Mouse (Mus musculus): ENCODE data around the gene Filip1l. TPM values are rescaled to one million over a fixed set of nuclear protein-coding genes. Genes with fewer than 3 reads are reported as not detected.

The Filip1l gene
- total RNA-seq, 1 experiment, result 7.4 TPM

DNA sequence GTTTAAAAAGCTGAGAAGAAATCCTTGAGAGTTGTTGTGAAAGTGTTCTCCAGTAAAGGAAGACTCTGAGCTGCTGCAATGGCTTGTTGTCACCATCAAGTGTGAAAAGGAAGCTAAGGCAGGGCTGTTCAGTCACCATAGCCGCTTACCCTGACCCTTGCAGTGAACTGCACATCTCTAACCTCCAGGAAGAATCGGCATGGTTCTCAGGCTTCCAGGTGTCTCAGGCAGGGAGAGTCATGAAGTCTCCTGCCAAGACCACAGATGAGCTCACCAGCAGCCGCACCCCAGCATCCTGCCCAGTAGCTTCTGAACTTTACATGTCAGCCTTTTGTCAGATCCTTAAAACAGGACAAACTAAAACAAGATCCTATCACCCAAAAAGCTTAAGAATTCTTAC, 213.3 kb downstream of the Filip1l start:
- in situ Hi-C loops (cut with MboI; ENCODE audit: low sequenced_read_pairs in 2 of 2, unreplicated experiment in 2 of 2), result no loop called here
- TF ChIP-seq ZC3H11A (IDR thresholded peaks at IDR 0.05; ENCODE audit: borderline replicate concordance, low read depth, low read length) (no peak), CHD2 (IDR thresholded peaks at IDR 0.05; ENCODE audit: low read depth, low read length) (no peak), HCFC1 (IDR thresholded peaks at IDR 0.05; ENCODE audit: borderline replicate concordance, insufficient read depth, low read length) (no peak), ZNF384 (IDR thresholded peaks at IDR 0.05; ENCODE audit: low read depth, low read length) (no peak), MAFK (IDR thresholded peaks at IDR 0.05; ENCODE audit: insufficient read depth, low read depth, low read length) (no peak)

DNA sequence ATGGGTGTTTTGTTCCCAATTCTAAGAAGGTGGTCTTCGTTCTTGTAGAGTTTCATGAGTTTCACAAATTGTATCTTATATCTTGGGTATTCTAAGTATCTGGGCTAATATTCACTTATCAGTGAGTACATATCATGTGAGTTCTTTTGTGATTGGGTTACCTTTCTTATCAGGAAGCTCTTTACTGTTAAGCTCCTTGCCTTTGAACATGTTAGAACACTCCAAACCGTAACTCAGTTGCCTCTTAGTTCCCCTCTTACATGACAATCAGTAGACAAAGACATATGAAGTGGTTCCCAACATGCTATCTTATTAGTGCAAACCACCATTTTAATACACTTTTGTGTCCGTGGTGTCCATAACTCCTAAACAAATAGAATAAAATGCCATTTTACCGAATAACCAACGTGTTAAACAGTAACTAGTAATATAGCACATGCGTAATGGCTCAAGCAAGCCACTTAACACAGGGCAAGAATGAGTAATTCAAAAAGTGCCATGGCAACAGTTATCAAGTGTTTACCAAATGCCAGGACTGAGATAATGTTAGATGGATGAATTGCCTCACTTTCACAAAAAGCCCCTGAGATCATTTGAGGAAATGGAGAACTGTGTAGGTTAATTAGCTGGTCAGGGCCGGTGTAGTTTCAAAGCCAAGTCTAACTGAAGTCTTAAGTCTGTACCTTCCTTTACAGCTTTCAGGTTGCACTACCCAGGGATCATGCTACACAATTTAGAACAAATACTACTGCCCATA, 215.9 kb downstream of the Filip1l start:
- H3K36me3 ChIP-seq (ENCODE audit: control insufficient read depth, insufficient read depth, low read length, poor library complexity, severe bottlenecking), result no peaks in the 10 kb centered on the region
- H3K4me1 ChIP-seq (ENCODE audit: control insufficient read depth in 2 of 2, insufficient read depth in 2 of 2, low read length in 2 of 2, poor library complexity in 1 of 2), result no peaks in the 10 kb centered on the region
- H3K4me3 ChIP-seq (ENCODE audit: insufficient read depth in 1 of 2, low read depth in 1 of 2, low read length in 2 of 2, poor library complexity in 1 of 2, severe bottlenecking in 1 of 2), result no peak overlapping the region
- no peaks in the 10 kb centered on the region for H3K9me3 ChIP-seq (ENCODE audit: control insufficient read depth, insufficient read depth, low read depth, low read length)
- no peak for DNase-seq (ENCODE audit: low read depth, low spot score)
- in situ Hi-C loops (cut with MboI; ENCODE audit: low sequenced_read_pairs in 2 of 2, unreplicated experiment in 2 of 2), result no loop called here
- TF ChIP-seq MAFK (IDR thresholded peaks at IDR 0.05; ENCODE audit: insufficient read depth, low read depth, low read length) (no peak), ZNF384 (IDR thresholded peaks at IDR 0.05; ENCODE audit: low read depth, low read length) (no peak), ZC3H11A (IDR thresholded peaks at IDR 0.05; ENCODE audit: borderline replicate concordance, low read depth, low read length) (no peak), CHD2 (IDR thresholded peaks at IDR 0.05; ENCODE audit: low read depth, low read length) (no peak), HCFC1 (IDR thresholded peaks at IDR 0.05; ENCODE audit: borderline replicate concordance, insufficient read depth, low read length) (no peak)
- H3K27ac ChIP-seq (ENCODE audit: insufficient read depth, low read depth, low read length, poor library complexity, severe bottlenecking), result no peak overlapping the region
- no peak overlapping the region for H3K9ac ChIP-seq (ENCODE audit: insufficient read depth, low read depth, low read length, poor library complexity, severe bottlenecking)

More for the DNA sequence above, 213.3 kb downstream of the Filip1l start:
- Histone ChIP-seq H3K9me3 (ENCODE audit: control insufficient read depth, insufficient read depth, low read depth, low read length) (no peaks in the 10 kb centered on the region), H3K9ac (ENCODE audit: insufficient read depth, low read depth, low read length, poor library complexity, severe bottlenecking) (no peak overlapping the region), H3K4me3 (ENCODE audit: insufficient read depth in 1 of 2, low read depth in 1 of 2, low read length in 2 of 2, poor library complexity in 1 of 2, severe bottlenecking in 1 of 2) (no peak overlapping the region), H3K36me3 (ENCODE audit: control insufficient read depth, insufficient read depth, low read length, poor library complexity, severe bottlenecking) (no peaks in the 10 kb centered on the region), H3K27ac (ENCODE audit: insufficient read depth, low read depth, low read length, poor library complexity, severe bottlenecking) (no peak overlapping the region), H3K4me1 (ENCODE audit: control insufficient read depth in 2 of 2, insufficient read depth in 2 of 2, low read length in 2 of 2, poor library complexity in 1 of 2) (peaks cover 0 to 2% of the 10 kb centered on the region in 2 experiments; a peak in 1 of 4 replicates)
- no peak for DNase-seq (ENCODE audit: low read depth, low spot score)

DNA sequence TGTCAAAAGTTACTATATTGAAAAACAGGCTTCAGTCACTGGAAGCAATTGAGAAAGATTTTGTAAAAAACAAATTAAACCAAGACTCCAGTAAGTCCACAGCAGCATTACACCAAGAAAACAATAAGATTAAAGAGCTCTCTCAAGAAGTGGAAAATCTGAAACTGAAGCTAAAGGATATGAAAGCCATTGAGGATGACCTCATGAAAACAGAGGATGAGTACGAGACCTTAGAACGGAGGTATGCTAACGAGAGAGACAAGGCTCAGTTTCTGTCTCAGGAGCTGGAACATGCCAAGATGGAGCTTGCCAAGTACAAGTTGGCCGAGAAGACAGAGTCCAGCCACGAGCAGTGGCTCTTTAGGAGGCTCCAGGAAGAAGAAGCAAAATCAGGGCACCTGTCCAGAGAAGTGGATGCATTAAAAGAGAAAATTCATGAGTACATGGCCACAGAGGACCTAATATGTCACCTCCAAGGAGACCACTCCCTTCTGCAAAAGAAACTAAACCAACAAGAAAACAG, 218.0 kb downstream of the Filip1l start:
- in situ Hi-C loops (cut with MboI; ENCODE audit: low sequenced_read_pairs in 2 of 2, unreplicated experiment in 2 of 2), result no loop called here
- H3K4me3 ChIP-seq (ENCODE audit: insufficient read depth in 1 of 2, low read depth in 1 of 2, low read length in 2 of 2, poor library complexity in 1 of 2, severe bottlenecking in 1 of 2), result no peak overlapping the region
- H3K9me3 ChIP-seq (ENCODE audit: control insufficient read depth, insufficient read depth, low read depth, low read length), result no peaks in the 10 kb centered on the region
- no peaks in the 10 kb centered on the region for H3K36me3 ChIP-seq (ENCODE audit: control insufficient read depth, insufficient read depth, low read length, poor library complexity, severe bottlenecking)
- no peak overlapping the region for H3K27ac ChIP-seq (ENCODE audit: insufficient read depth, low read depth, low read length, poor library complexity, severe bottlenecking)
- DNase-seq (ENCODE audit: low read depth, low spot score), result no peak
- no peak for TF ChIP-seq HCFC1 (IDR thresholded peaks at IDR 0.05; ENCODE audit: borderline replicate concordance, insufficient read depth, low read length)
- no peak overlapping the region for H3K9ac ChIP-seq (ENCODE audit: insufficient read depth, low read depth, low read length, poor library complexity, severe bottlenecking)
- no peaks in the 10 kb centered on the region for H3K4me1 ChIP-seq (ENCODE audit: control insufficient read depth in 2 of 2, insufficient read depth in 2 of 2, low read length in 2 of 2, poor library complexity in 1 of 2)

DNA sequence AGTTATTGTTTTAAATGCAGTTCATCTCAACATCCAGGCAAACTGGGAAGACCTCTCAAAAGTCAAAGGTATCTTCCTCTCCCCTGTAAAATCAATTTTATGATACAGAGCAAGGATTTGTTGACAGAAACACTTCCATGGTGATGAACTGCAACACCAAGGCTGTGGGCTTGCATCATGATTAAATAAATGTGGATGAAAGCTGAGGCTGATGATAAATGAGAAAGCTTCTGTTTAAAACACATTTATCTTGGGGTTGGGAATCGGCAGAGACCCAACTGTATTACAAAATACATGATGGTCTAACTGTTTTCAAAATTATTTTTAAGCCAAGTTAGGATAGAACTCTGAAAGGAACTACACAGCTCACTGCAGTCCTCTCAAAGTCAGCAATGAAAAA, 220.9 kb downstream of the Filip1l start:
- Histone ChIP-seq H3K4me3 (ENCODE audit: insufficient read depth in 1 of 2, low read depth in 1 of 2, low read length in 2 of 2, poor library complexity in 1 of 2, severe bottlenecking in 1 of 2) (no peak overlapping the region), H3K27ac (ENCODE audit: insufficient read depth, low read depth, low read length, poor library complexity, severe bottlenecking) (no peak overlapping the region), H3K4me1 (ENCODE audit: control insufficient read depth in 2 of 2, insufficient read depth in 2 of 2, low read length in 2 of 2, poor library complexity in 1 of 2) (peaks cover 2 to 8% of the 10 kb centered on the region in 2 experiments; a peak in 3 of 4 replicates), H3K36me3 (ENCODE audit: control insufficient read depth, insufficient read depth, low read length, poor library complexity, severe bottlenecking) (no peaks in the 10 kb centered on the region), H3K9ac (ENCODE audit: insufficient read depth, low read depth, low read length, poor library complexity, severe bottlenecking) (no peak overlapping the region), H3K9me3 (ENCODE audit: control insufficient read depth, insufficient read depth, low read depth, low read length) (no peaks in the 10 kb centered on the region)
- no peak for TF ChIP-seq ZNF384 (IDR thresholded peaks at IDR 0.05; ENCODE audit: low read depth, low read length)
- TF ChIP-seq MAFK (IDR thresholded peaks at IDR 0.05; ENCODE audit: insufficient read depth, low read depth, low read length), result no peak
- no peak for TF ChIP-seq HCFC1 (IDR thresholded peaks at IDR 0.05; ENCODE audit: borderline replicate concordance, insufficient read depth, low read length)
- no peak for TF ChIP-seq CHD2 (IDR thresholded peaks at IDR 0.05; ENCODE audit: low read depth, low read length)
- no peak for TF ChIP-seq ZC3H11A (IDR thresholded peaks at IDR 0.05; ENCODE audit: borderline replicate concordance, low read depth, low read length)
- in situ Hi-C loops (cut with MboI; ENCODE audit: low sequenced_read_pairs in 2 of 2, unreplicated experiment in 2 of 2), result no loop called here
- no peak for DNase-seq (ENCODE audit: low read depth, low spot score)
